Mouse (Mus musculus) limb, embryonic 10.5 days (tissue): Measurements from ENCODE around the gene Det1. TPM values are rescaled to one million over a fixed set of nuclear protein-coding genes. Genes with fewer than 3 reads are reported as not detected.

ENCODE experiments used
- DNase-seq: peaks from one replicate; pipeline ENCODE4 v3.0.0-alpha.2; 2017; ENCODE audit warnings: low spot score
- H3K27ac ChIP-seq: fragments of 300-500 bp; sonication (generic); 2 replicates; pipeline ENCODE4 v1.5.1; 2016; ENCODE audit warnings: mild to moderate bottlenecking
- H3K27me3 ChIP-seq: fragments of 300-500 bp; sonication (generic); 2 replicates; pipeline ENCODE4 v1.6.1; 2016; ENCODE audit warnings: low read depth, mild to moderate bottlenecking; ENCODE audit not compliant: poor library complexity, severe bottlenecking
- H3K36me3 ChIP-seq: fragments of 300-500 bp; sonication (generic); 2 replicates; pipeline ENCODE4 v1.6.1; 2016; ENCODE audit warnings: mild to moderate bottlenecking, moderate library complexity
- H3K4me1 ChIP-seq: fragments of 300-500 bp; sonication (generic); 2 replicates; pipeline ENCODE4 v1.6.1; 2016
- H3K4me3 ChIP-seq: fragments of 300-500 bp; sonication (generic); 2 replicates; pipeline ENCODE4 v1.5.1; 2016; ENCODE audit warnings: mild to moderate bottlenecking, moderate library complexity
- H3K9me3 ChIP-seq: fragments of 300-500 bp; sonication (generic); replicated peaks from 2 replicates; pipeline ENCODE4 v1.6.1; 2016; ENCODE audit warnings: mild to moderate bottlenecking
- WGBS: fragments of 180-500 bp; shearing (Covaris S2); methylation state at CpG from one replicate; pipeline ENCODE4 v1.1.7; 2016; 5-methylcytosine and 5-hydroxymethylcytosine counted together
- polyA plus RNA-seq: library from polyadenylated mRNA; unstranded; fragments of >200 nt; fragmentation: Nextera tagmentation; extraction: Ambion mirVana; gene quantifications from 2 replicates; pipeline ENCODE4 v1.2.1, GENCODE M21; 2016

Det1 gene
- polyA plus RNA-seq, 1 experiment from 2014 or later: 23.5 TPM

- no peak overlapping the region for H3K27ac ChIP-seq
- 84% methylated on average over 4 of the region's 4 CpGs for WGBS
Measured at GRCm38 (mm10) chr7:78835656-78836055, 11.4 kb downstream of the Det1 start.

DNA sequence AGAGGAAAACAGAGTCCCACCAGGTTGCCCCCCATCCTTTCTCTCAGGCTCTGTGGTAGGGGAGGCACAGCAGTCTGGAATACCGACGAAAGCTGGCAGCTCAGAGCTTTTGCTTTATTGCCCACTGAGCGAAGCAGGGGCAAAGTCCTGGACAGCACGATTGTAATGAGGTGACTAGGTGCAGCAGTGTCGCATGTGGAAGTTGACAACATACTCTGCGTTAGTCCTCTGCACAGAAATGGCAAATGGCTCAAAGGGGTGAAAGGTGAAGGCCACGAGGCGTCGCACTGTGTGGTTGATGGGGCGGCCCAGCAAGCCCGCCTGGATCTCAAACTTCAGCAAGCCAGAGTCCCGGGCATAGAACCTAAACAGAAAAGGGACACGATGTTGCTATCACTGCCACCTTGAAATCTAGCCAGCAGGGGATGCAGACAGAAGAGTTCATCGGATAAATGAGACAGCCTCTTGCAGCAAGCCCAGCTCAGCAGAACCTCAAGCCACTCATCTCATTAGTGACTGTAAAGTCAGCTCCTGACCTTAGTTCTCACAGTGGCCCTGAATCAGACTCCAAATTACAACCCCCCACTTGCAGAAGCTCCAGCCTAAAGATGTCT is 19.2 kb downstream of the Det1 start:
- H3K36me3 ChIP-seq: peaks cover 65% of the 10 kb centered on the region
- WGBS: 75% methylated on average over 14 of the region's 14 CpGs

More at GRCm38 (mm10) chr7:78835656-78836055, 11.4 kb downstream of the Det1 start:
- no peak for DNase-seq
- no peaks in the 10 kb centered on the region for H3K27me3 ChIP-seq
- H3K9me3 ChIP-seq: no peaks in the 10 kb centered on the region
- peaks cover 58% of the 10 kb centered on the region for H3K36me3 ChIP-seq
- H3K4me3 ChIP-seq: no peak overlapping the region
- H3K4me1 ChIP-seq: no peaks in the 10 kb centered on the region

DNA sequence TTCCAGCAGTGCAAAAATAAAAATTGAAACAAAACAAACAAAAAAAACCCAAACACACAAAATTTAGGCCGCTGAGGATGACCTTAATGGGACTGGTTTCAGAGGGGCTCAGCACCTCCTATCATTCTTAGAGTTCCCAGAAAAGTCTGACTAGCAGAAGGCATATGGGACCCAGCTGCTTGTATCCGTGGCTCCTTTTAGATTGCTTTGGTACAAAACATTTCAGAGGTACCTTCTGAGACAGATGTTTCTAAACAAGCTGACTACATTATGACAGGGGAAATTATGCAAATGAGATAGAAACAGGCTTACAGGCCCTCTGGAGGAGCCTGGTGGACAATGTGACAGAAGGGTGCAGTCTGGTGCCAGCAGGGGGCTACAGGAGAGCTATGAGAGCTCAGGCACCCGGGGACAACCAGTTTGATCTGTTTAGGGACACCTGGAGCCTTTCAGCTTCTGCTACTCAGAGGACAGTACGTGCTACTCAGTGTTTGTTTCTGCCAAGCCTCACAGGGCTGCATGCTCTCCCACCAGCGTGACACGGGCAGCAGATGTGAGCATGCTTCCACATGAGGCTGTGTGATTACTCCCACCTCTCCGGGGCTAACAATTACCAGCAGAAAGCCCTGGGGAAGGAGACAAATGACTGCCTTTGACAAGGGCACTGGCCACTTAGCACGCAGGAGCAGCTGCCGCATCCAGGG is 20.2 kb downstream of the Det1 start:
- no peak overlapping the region for H3K4me3 ChIP-seq
- H3K4me1 ChIP-seq: no peaks in the 10 kb centered on the region
- DNase-seq: no peak
- H3K9me3 ChIP-seq: no peaks in the 10 kb centered on the region
- no peaks in the 10 kb centered on the region for H3K27me3 ChIP-seq
- WGBS: 38% methylated on average over 9 of the region's 9 CpGs
- no peak overlapping the region for H3K27ac ChIP-seq
- H3K36me3 ChIP-seq: peaks cover 65% of the 10 kb centered on the region

More for the DNA sequence above, 19.2 kb downstream of the Det1 start:
- Histone ChIP-seq H3K9me3 (no peaks in the 10 kb centered on the region), H3K4me1 (no peaks in the 10 kb centered on the region), H3K4me3 (no peak overlapping the region), H3K27me3 (no peaks in the 10 kb centered on the region), H3K27ac (no peak overlapping the region)
- peak; percentile 27 for DNase-seq

- no peaks in the 10 kb centered on the region for H3K9me3 ChIP-seq
- no peaks in the 10 kb centered on the region for H3K27me3 ChIP-seq
- 84% methylated on average over 12 of the region's 12 CpGs for WGBS
- peaks cover 6% of the 10 kb centered on the region for H3K36me3 ChIP-seq
- H3K4me3 ChIP-seq: no peak overlapping the region
- no peak overlapping the region for H3K27ac ChIP-seq
- H3K4me1 ChIP-seq: 0 out of 2 replicates have a peak, but pooled peaks cover 5% of the 10 kb centered on the region
- DNase-seq: no peak
Measured at GRCm38 (mm10) chr7:78818336-78818735, 28.7 kb downstream of the Det1 start.

- H3K36me3 ChIP-seq: no peaks in the 10 kb centered on the region
- H3K4me3 ChIP-seq: no peak overlapping the region
- H3K4me1 ChIP-seq: 0 out of 2 replicates have a peak, but pooled peaks cover 5% of the 10 kb centered on the region
- no peak for DNase-seq
- no peaks in the 10 kb centered on the region for H3K27me3 ChIP-seq
- no peak overlapping the region for H3K27ac ChIP-seq
- no peaks in the 10 kb centered on the region for H3K9me3 ChIP-seq
Measured at GRCm38 (mm10) chr7:78814766-78815165, 32.3 kb downstream of the Det1 start.

- WGBS: 94% methylated on average over 6 of the region's 6 CpGs
Measured at GRCm38 (mm10) chr7:78813791-78814190, 33.3 kb downstream of the Det1 start.

GRCm38 (mm10) chr7:78807192-78807591 is 39.9 kb downstream of the Det1 start:
- H3K27ac ChIP-seq: no peak overlapping the region
- no peak for DNase-seq
- no peak overlapping the region for H3K4me3 ChIP-seq
- no peaks in the 10 kb centered on the region for H3K9me3 ChIP-seq
- no peaks in the 10 kb centered on the region for H3K36me3 ChIP-seq
- no peaks in the 10 kb centered on the region for H3K27me3 ChIP-seq
- H3K4me1 ChIP-seq: no peaks in the 10 kb centered on the region
- WGBS: 83% methylated on average over 4 of the region's 4 CpGs

More at GRCm38 (mm10) chr7:78813791-78814190, 33.3 kb downstream of the Det1 start:
- no peaks in the 10 kb centered on the region for H3K27me3 ChIP-seq
- H3K4me1 ChIP-seq: 0 out of 2 replicates have a peak, but pooled peaks cover 5% of the 10 kb centered on the region
- H3K36me3 ChIP-seq: no peaks in the 10 kb centered on the region
- H3K4me3 ChIP-seq: no peak overlapping the region
- H3K9me3 ChIP-seq: no peaks in the 10 kb centered on the region
- H3K27ac ChIP-seq: no peak overlapping the region
- DNase-seq: no peak

DNA sequence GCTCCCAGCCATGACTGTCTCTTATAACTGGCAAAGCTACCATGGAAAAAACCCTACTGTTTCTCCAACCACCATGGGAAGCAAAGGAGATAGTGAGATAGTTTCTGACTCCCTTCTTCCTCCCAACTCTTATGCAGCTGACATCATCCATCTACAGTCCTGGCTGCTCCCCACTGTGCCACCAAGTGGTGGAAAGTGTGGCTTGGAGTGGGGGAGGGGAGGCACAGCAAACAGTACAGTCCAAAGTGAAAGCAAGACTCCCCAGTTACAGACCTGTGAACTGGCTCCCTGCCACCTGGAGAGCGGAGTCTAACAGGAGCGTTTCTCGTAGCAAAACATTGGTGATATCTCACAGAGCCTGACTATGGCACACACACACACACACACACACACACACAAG is 43.2 kb downstream of the Det1 start:
- Histone ChIP-seq H3K9me3 (no peaks in the 10 kb centered on the region), H3K27ac (no peak overlapping the region), H3K27me3 (no peaks in the 10 kb centered on the region), H3K4me3 (no peak overlapping the region), H3K4me1 (no peaks in the 10 kb centered on the region), H3K36me3 (no peaks in the 10 kb centered on the region)
- no peak for DNase-seq
- 93% methylated on average over 3 of the region's 3 CpGs for WGBS

GRCm38 (mm10) chr7:78799730-78800496 is 47.1 kb downstream of the Det1 start:
- H3K4me3 ChIP-seq: no peak overlapping the region
- H3K4me1 ChIP-seq: no peaks in the 10 kb centered on the region
- no peaks in the 10 kb centered on the region for H3K9me3 ChIP-seq
- H3K27ac ChIP-seq: no peak overlapping the region
- WGBS: 85% methylated on average over 9 of the region's 9 CpGs
- no peaks in the 10 kb centered on the region for H3K27me3 ChIP-seq
- DNase-seq: no peak
- no peaks in the 10 kb centered on the region for H3K36me3 ChIP-seq

- no peak for DNase-seq
- no peak overlapping the region for H3K4me3 ChIP-seq
- H3K36me3 ChIP-seq: peaks cover 8% of the 10 kb centered on the region
- no peaks in the 10 kb centered on the region for H3K27me3 ChIP-seq
- no peaks in the 10 kb centered on the region for H3K4me1 ChIP-seq
- H3K9me3 ChIP-seq: no peaks in the 10 kb centered on the region
- WGBS: 59% methylated on average over 8 of the region's 9 CpGs
- no peak overlapping the region for H3K27ac ChIP-seq
Measured at GRCm38 (mm10) chr7:78797843-78798455, 49.1 kb downstream of the Det1 start.

GRCm38 (mm10) chr7:78796624-78797023 is 50.4 kb downstream of the Det1 start:
- DNase-seq: no peak
- Histone ChIP-seq H3K27me3 (no peaks in the 10 kb centered on the region), H3K27ac (no peak overlapping the region), H3K4me3 (no peak overlapping the region), H3K36me3 (peaks cover 21% of the 10 kb centered on the region), H3K4me1 (no peaks in the 10 kb centered on the region), H3K9me3 (no peaks in the 10 kb centered on the region)
- 91% methylated on average over 3 of the region's 3 CpGs for WGBS

GRCm38 (mm10) chr7:78794571-78795092 is 52.4 kb downstream of the Det1 start:
- Histone ChIP-seq H3K27ac (no peak overlapping the region), H3K4me3 (no peak overlapping the region), H3K27me3 (no peaks in the 10 kb centered on the region), H3K9me3 (no peaks in the 10 kb centered on the region), H3K4me1 (no peaks in the 10 kb centered on the region), H3K36me3 (peaks cover 41% of the 10 kb centered on the region)
- WGBS: 81% methylated on average over 6 of the region's 6 CpGs
- DNase-seq: no peak
